Mouse (Mus musculus): Measurements from ENCODE around the gene Crlf1. TPM values are rescaled to one million over a fixed set of nuclear protein-coding genes. Genes with fewer than 3 reads are reported as not detected.
A peak's percentile ranks its signal among the peaks of the same experiment; 100 is the strongest.

The Crlf1 gene
- total and polyA plus RNA-seq, 3 experiments: 3.8 to 26.6 TPM; not detected in 1

GRCm38 (mm10) chr8:70547762-70548161, 54.8 kb downstream of the Crlf1 start:
- no peak for DNase-seq (ENCODE audit: low read depth, low spot score)
- Histone ChIP-seq H3K79me2 (ENCODE audit: control insufficient read depth, insufficient read depth, low read length, poor library complexity) (peaks cover 58% of the 10 kb centered on the region), H3K27me3 (ENCODE audit: control insufficient read depth in 1 of 2, insufficient read depth in 2 of 2, low read length in 2 of 2) (no peaks in the 10 kb centered on the region), H3K27ac (ENCODE audit: control insufficient read depth, low read depth, low read length) (no peak overlapping the region), H3K36me3 (ENCODE audit: control insufficient read depth in 1 of 2, insufficient read depth in 2 of 2, low read length in 2 of 2) (no peaks in the 10 kb centered on the region; a peak in 1 of 4 replicates), H3K9me3 (replicated peaks; ENCODE audit: insufficient read depth, low read length) (no peaks in the 10 kb centered on the region), H3K9ac (ENCODE audit: control insufficient read depth, low read depth, low read length, poor library complexity, severe bottlenecking) (no peak overlapping the region), H3K4me3 (ENCODE audit: control insufficient read depth in 1 of 2, insufficient read depth in 1 of 2, low read depth in 2 of 2, low read length in 2 of 2) (no peak overlapping the region), H3K4me1 (ENCODE audit: control insufficient read depth in 1 of 2, insufficient read depth in 2 of 2, low read length in 2 of 2) (peaks cover 0 to 2% of the 10 kb centered on the region in 2 experiments; a peak in 1 of 4 replicates)
- no peak for TF ChIP-seq BHLHE40 (IDR thresholded peaks at IDR 0.05; ENCODE audit: borderline replicate concordance, low read depth, low read length)
- TF ChIP-seq GABPA (IDR thresholded peaks at IDR 0.05; ENCODE audit: low read depth, low read length): no peak
- no peak for TF ChIP-seq MYC (IDR thresholded peaks at IDR 0.05; ENCODE audit: low read depth, low read length)
- TF ChIP-seq ELF1 (IDR thresholded peaks at IDR 0.05; ENCODE audit: low read depth, low read length): no peak
- no peak for TF ChIP-seq MXI1 (IDR thresholded peaks at IDR 0.05; ENCODE audit: low read depth, low read length)
- TF ChIP-seq USF1 (IDR thresholded peaks at IDR 0.05; ENCODE audit: low read depth, low read length): no peak
- TF ChIP-seq NRF1 (IDR thresholded peaks at IDR 0.05; ENCODE audit: insufficient read depth, low read depth, low read length, poor library complexity, severe bottlenecking): no peak
- no peak for TF ChIP-seq EP300 (IDR thresholded peaks at IDR 0.05; ENCODE audit: low read depth in 1 of 2, low read length in 2 of 2)
- TF ChIP-seq E2F4 (IDR thresholded peaks at IDR 0.05; ENCODE audit: borderline replicate concordance, low read depth, low read length): no peak
- no peak for TF ChIP-seq ZC3H11A (IDR thresholded peaks at IDR 0.05; ENCODE audit: low read depth, low read length)
- TF ChIP-seq RCOR1 (IDR thresholded peaks at IDR 0.05; ENCODE audit: low read depth, low read length): no peak
- no peak for TF ChIP-seq POLR2AphosphoS2 (IDR thresholded peaks at IDR 0.05; ENCODE audit: low read length)
- no peak for TF ChIP-seq MYB (IDR thresholded peaks at IDR 0.05; ENCODE audit: low read depth, low read length)
- TF ChIP-seq MAFK (IDR thresholded peaks at IDR 0.05; ENCODE audit: borderline replicate concordance, low read depth, low read length): no peak

GRCm38 (mm10) chr8:70549412-70550184, 56.6 kb downstream of the Crlf1 start:
- H3K4me3 ChIP-seq (ENCODE audit: control insufficient read depth in 1 of 2, insufficient read depth in 1 of 2, low read depth in 2 of 2, low read length in 2 of 2): no peak overlapping the region
- no peak for DNase-seq (ENCODE audit: low read depth, low spot score)
- no peaks in the 10 kb centered on the region; a peak in 1 of 4 replicates for H3K36me3 ChIP-seq (ENCODE audit: control insufficient read depth in 1 of 2, insufficient read depth in 2 of 2, low read length in 2 of 2)
- no peaks in the 10 kb centered on the region for H3K27me3 ChIP-seq (ENCODE audit: control insufficient read depth in 1 of 2, insufficient read depth in 2 of 2, low read length in 2 of 2)
- H3K27ac ChIP-seq (ENCODE audit: control insufficient read depth, low read depth, low read length): no peak overlapping the region
- H3K9me3 ChIP-seq (replicated peaks; ENCODE audit: insufficient read depth, low read length): no peaks in the 10 kb centered on the region
- peaks cover 48% of the 10 kb centered on the region for H3K79me2 ChIP-seq (ENCODE audit: control insufficient read depth, insufficient read depth, low read length, poor library complexity)
- no peak overlapping the region for H3K9ac ChIP-seq (ENCODE audit: control insufficient read depth, low read depth, low read length, poor library complexity, severe bottlenecking)
- peaks cover 0 to 4% of the 10 kb centered on the region in 2 experiments; a peak in 1 of 4 replicates for H3K4me1 ChIP-seq (ENCODE audit: control insufficient read depth in 1 of 2, insufficient read depth in 2 of 2, low read length in 2 of 2)
- peak in 2 of 3 experiments; percentile 24 to 44; a peak in 5 of 6 replicates for TF ChIP-seq CTCF (IDR thresholded peaks at IDR 0.05 in 2 of 3, conservative IDR thresholded peaks at IDR 0.05 in 1 of 3; ENCODE audit: control insufficient read depth in 1 of 3, insufficient read depth in 1 of 3, low read depth in 2 of 3, low read length in 3 of 3, poor library complexity in 1 of 3, severe bottlenecking in 1 of 3)
- no peak for TF ChIP-seq USF1 (IDR thresholded peaks at IDR 0.05; ENCODE audit: low read depth, low read length)
- TF ChIP-seq ZNF384 (IDR thresholded peaks at IDR 0.05; ENCODE audit: low read depth, low read length): peak; percentile 61
- TF ChIP-seq ZMIZ1 (IDR thresholded peaks at IDR 0.05; ENCODE audit: low read depth, low read length): no peak
- no peak for TF ChIP-seq HCFC1 (IDR thresholded peaks at IDR 0.05; ENCODE audit: low read depth, low read length)

Measured in MEL (cell line).